In genomic region chr6:122719942-122720341, GRCm38 (mm10) we compare ENCODE assay signal across 9 mouse cellular contexts. TPM values are rescaled to one million over a fixed set of nuclear protein-coding genes. Genes with fewer than 3 reads are reported as not detected.
A peak's percentile ranks its signal among the peaks of the same experiment; 100 is the strongest.
DNase-seq lines count a peak whose midpoint lies in the region; ATAC-seq lines count a peak whose summit lies in the region.
"Had no signal": no experiment of that assay in that cellular context is flagged by ENCODE, and none has a peak within 500 bp of the region (broad histone marks: within the 10 kb centered on the region; RNA-seq: fewer than 3 reads in every experiment).

No protein-coding gene starts in this region.

- H3K4me2 ChIP-seq in midbrain, embryonic 16.5 days (ENCODE audit: low read length), result no peak overlapping the region

- H3K27ac ChIP-seq in midbrain, embryonic 10.5 days (replicated peaks), result no peak overlapping the region
- no peak overlapping the region for H3K27ac ChIP-seq in midbrain, embryonic 16.5 days (ENCODE audit: low read length)

- peaks cover 15% of the 10 kb centered on the region for H3K4me1 ChIP-seq in midbrain, embryonic 10.5 days
- H3K4me1 ChIP-seq in midbrain, embryonic 16.5 days (ENCODE audit: control insufficient read depth, insufficient read depth, low read length), result no peaks in the 10 kb centered on the region

- H3K9me3 ChIP-seq in midbrain, embryonic 10.5 days (replicated peaks), result no peaks in the 10 kb centered on the region
- no peaks in the 10 kb centered on the region for H3K9me3 ChIP-seq in midbrain, embryonic 16.5 days (replicated peaks; ENCODE audit: control insufficient read depth, low read length, poor library complexity, severe bottlenecking)
- H3K9me3 ChIP-seq: megakaryocyte, embryonic 14.5 days had no signal

- DNase-seq in midbrain, embryonic 10.5 days (ENCODE audit: low spot score), result peak; percentile 63
- peak; percentile 39 to 47 for DNase-seq in gastrocnemius, postnatal 36 days
- peak; percentile 51 for DNase-seq in left cerebral cortex, adult 11 months (ENCODE audit: low spot score)
- DNase-seq in thymus, postnatal 25 days, result peak; percentile 49

- no peaks in the 10 kb centered on the region for H3K36me3 ChIP-seq in midbrain, embryonic 10.5 days
- no peaks in the 10 kb centered on the region for H3K36me3 ChIP-seq in midbrain, embryonic 16.5 days (ENCODE audit: control insufficient read depth, insufficient read depth, low read length)

- no peak overlapping the region for H3K9ac ChIP-seq in midbrain, embryonic 16.5 days (ENCODE audit: low read depth, low read length)

- H3K27me3 ChIP-seq in midbrain, embryonic 10.5 days (ENCODE audit: low read depth, poor library complexity, severe bottlenecking), result no peaks in the 10 kb centered on the region
- H3K27me3 ChIP-seq in midbrain, embryonic 16.5 days (ENCODE audit: control insufficient read depth, insufficient read depth, low read depth, low read length), result no peaks in the 10 kb centered on the region

- intact Hi-C loops in gastrocnemius, postnatal 36 days (cut with DNase I), result loop anchor here (2.0 kb wide), 1 partner anchor 51 kb away; no protein-coding TSS in a partner anchor

- ATAC-seq in midbrain, embryonic 16.5 days, result no peak
- ATAC-seq in activated CD4-positive, CD25-positive, alpha-beta regulatory T cell, adult 4 months, result peak; percentile 81
- peak; percentile 97 for ATAC-seq in common myeloid progenitor, adult 5-6 weeks (replicated peaks; ENCODE audit: low read depth, poor library complexity, severe bottlenecking)
- peak; percentile 83; the same call in 1 of the 2 replicates for ATAC-seq in monocyte, adult 5-6 weeks (replicated peaks; ENCODE audit: insufficient number of reproducible peaks, low FRiP score, low TSS enrichment, poor library complexity, severe bottlenecking)

- no peak overlapping the region for H3K4me3 ChIP-seq in midbrain, embryonic 10.5 days
- no peak overlapping the region for H3K4me3 ChIP-seq in midbrain, embryonic 16.5 days (ENCODE audit: low read depth, low read length)
- H3K4me3 ChIP-seq: megakaryocyte, embryonic 14.5 days had no signal

- WGBS in midbrain, embryonic 10.5 days, result 27% methylated on average over 2 of the region's 2 CpGs
- 27% methylated on average over 2 of the region's 2 CpGs for WGBS in midbrain, embryonic 16.5 days

RNA-seq across cellular contexts. Expression of gene Nanog, which starts 12.7 kb away (rescaled TPM):
- 0.09 and 0.32 TPM in 2 replicates for polyA plus RNA-seq in midbrain, embryonic 10.5 days (2016; fragmentation: Nextera tagmentation; extraction: Ambion mirVana)
- not detected in 2 replicates for polyA plus RNA-seq in midbrain, embryonic 16.5 days (2015; fragmentation: Nextera tagmentation; extraction: Ambion mirVana)
- under 1 TPM in 1 of 2 experiments, not detected in 1; 0.22 TPM for polyA plus RNA-seq in activated CD4-positive, CD25-positive, alpha-beta regulatory T cell, adult 4 months (2017; shearing (Covaris generic))
- total RNA-seq in common myeloid progenitor, adult 5-6 weeks (2017), result not detected in 2 replicates
- total RNA-seq in gastrocnemius, postnatal 36 days (2021), result not detected
- total RNA-seq in monocyte, adult 5-6 weeks (2017), result not detected in 3 replicates
